Mouse (Mus musculus) CH12.LX (cell line): ENCODE measurements at regions not wholly inside any gene's neighbourhood (a gene's known extent, or its start where the extent isn't known, plus 50 kb on each side); places are given as distances from the start of the nearest gene placed in this dataset.

Source experiments
- DNase-seq: peaks from one replicate; pipeline ENCODE4 v3.0.0-alpha.2; 2013; ENCODE audit errors: extremely low read depth
- H3K27ac ChIP-seq: 2 replicates; pipeline ENCODE4 v1.5.1; 2012; ENCODE audit warnings: low read depth, mild to moderate bottlenecking, control low read depth, moderate library complexity; ENCODE audit not compliant: insufficient read depth
- H3K27me3 ChIP-seq: replicated peaks from 2 replicates; pipeline ENCODE3; 2012; ENCODE audit warnings: inconsistent platforms
- H3K36me3 ChIP-seq, 2 experiments: replicated peaks in 1 of 2; 2 replicates each; pipeline versions ENCODE3 to v1.6.1; 2012; ENCODE audit warnings: inconsistent platforms in 1 of 2, low read length in 1 of 2, mild to moderate bottlenecking in 1 of 2, mixed read lengths in 1 of 2, moderate library complexity in 1 of 2; ENCODE audit not compliant: control insufficient read depth in 1 of 2, insufficient read depth in 1 of 2
- H3K4me1 ChIP-seq, 2 experiments: 2 replicates each; pipeline ENCODE4 v1.6.1; 2012; ENCODE audit warnings: inconsistent platforms in 1 of 2, moderate library complexity in 1 of 2; ENCODE audit not compliant: insufficient read depth in 2 of 2, control insufficient read depth in 1 of 2
- H3K4me2 ChIP-seq: 2 replicates; pipeline ENCODE4 v1.6.1; 2012; ENCODE audit warnings: low read depth, mild to moderate bottlenecking, control low read depth; ENCODE audit not compliant: poor library complexity, insufficient read depth, severe bottlenecking
- H3K4me3 ChIP-seq, 3 experiments: fragments of 150-350 bp in 1 of 3; sonication (generic) in 1 of 3; replicated peaks in 1 of 3; 2 replicates each; pipeline versions ENCODE3 to v1.5.1; 2011 to 2012; ENCODE audit warnings: low read depth in 2 of 3, low read length in 2 of 3, mild to moderate bottlenecking in 2 of 3, moderate library complexity in 2 of 3, control low read depth in 1 of 3, improper control_type of control experiment in 1 of 3, inconsistent platforms in 1 of 3, mixed read lengths in 1 of 3; ENCODE audit not compliant: poor library complexity in 1 of 3
- H3K79me2 ChIP-seq: replicated peaks from 2 replicates; pipeline ENCODE4 v1.6.1; 2012; ENCODE audit warnings: mild to moderate bottlenecking, moderate library complexity; ENCODE audit not compliant: control insufficient read depth, poor library complexity, insufficient read depth, severe bottlenecking; ENCODE audit errors: extremely low read depth
- H3K9ac ChIP-seq: 2 replicates; pipeline ENCODE4 v1.6.1; 2012; ENCODE audit warnings: low read depth, mild to moderate bottlenecking, control low read depth, moderate library complexity; ENCODE audit not compliant: insufficient read depth
- H3K9me3 ChIP-seq: replicated peaks from 2 replicates; pipeline ENCODE3; 2012; ENCODE audit warnings: low read length, inconsistent platforms, mixed read lengths
- CHD2 ChIP-seq: IDR thresholded peaks from 2 replicates; pipeline ENCODE4 v1.6.1; 2011; ENCODE audit warnings: low read length, improper control_type of control experiment
- E2F4 ChIP-seq: IDR thresholded peaks from 2 replicates; pipeline ENCODE4 v1.6.1; 2011; ENCODE audit warnings: low read depth, low read length, improper control_type of control experiment; ENCODE audit not compliant: insufficient replicate concordance
- ELF1 ChIP-seq: IDR thresholded peaks from 2 replicates; pipeline ENCODE4 v1.6.1; 2014; ENCODE audit warnings: low read depth, mild to moderate bottlenecking, inconsistent platforms, low read length, improper control_type of control experiment
- JUN ChIP-seq: IDR thresholded peaks from 2 replicates; pipeline ENCODE4 v1.6.1; 2011; ENCODE audit warnings: low read depth, mild to moderate bottlenecking, low read length, improper control_type of control experiment, moderate library complexity; ENCODE audit not compliant: insufficient read depth
- MAZ ChIP-seq: IDR thresholded peaks from 2 replicates; pipeline ENCODE4 v1.6.1; 2012; ENCODE audit warnings: low read depth, mild to moderate bottlenecking, inconsistent platforms, low read length, improper control_type of control experiment, moderate library complexity
- MEF2A ChIP-seq: IDR thresholded peaks from 2 replicates; pipeline ENCODE4 v1.6.1; 2014; ENCODE audit warnings: low read depth, mild to moderate bottlenecking, inconsistent platforms, low read length, improper control_type of control experiment, borderline replicate concordance
- MYC ChIP-seq: IDR thresholded peaks from 2 replicates; pipeline ENCODE4 v1.6.1; 2011; ENCODE audit warnings: low read depth, mild to moderate bottlenecking, improper control_type of control experiment, low read length
- PAX5 ChIP-seq: IDR thresholded peaks from 2 replicates; pipeline ENCODE4 v1.6.1; 2012; ENCODE audit warnings: low read length, inconsistent platforms, mixed read lengths
- SIN3A ChIP-seq: IDR thresholded peaks from 2 replicates; pipeline ENCODE4 v1.6.1; 2012; ENCODE audit warnings: low read length, improper control_type of control experiment, inconsistent platforms
- TCF12 ChIP-seq: IDR thresholded peaks from 2 replicates; pipeline ENCODE4 v1.6.1; 2014; ENCODE audit warnings: low read depth, mild to moderate bottlenecking, inconsistent platforms, low read length, improper control_type of control experiment
- UBTF ChIP-seq: IDR thresholded peaks from 2 replicates; pipeline ENCODE4 v1.6.1; 2012; ENCODE audit warnings: low read depth, mild to moderate bottlenecking, inconsistent platforms, low read length, improper control_type of control experiment, moderate library complexity
- USF1 ChIP-seq: IDR thresholded peaks from 2 replicates; pipeline ENCODE4 v1.6.1; 2014; ENCODE audit warnings: low read depth, mild to moderate bottlenecking, inconsistent platforms, low read length, improper control_type of control experiment
- dilution Hi-C: fragments of 300-500 bp; cut with MboI; formaldehyde crosslinking; loops from 2 replicates; pipeline ENCODE4 v1.14.3; 2020; ENCODE audit warnings: low sequenced_read_pairs; ENCODE audit not compliant: extremely low pct_unique_long_range_greater_than_20kb, extremely low pct_ligation_motif_present
- in situ Hi-C: fragments of 300-500 bp; cut with MboI; formaldehyde crosslinking; loops from 3 replicates; pipeline ENCODE4 v1.14.3; 2019; ENCODE audit warnings: low sequenced_read_pairs, low pct_ligation_motif_present, low pct_unique_long_range_greater_than_20kb, mixed read lengths

DNA sequence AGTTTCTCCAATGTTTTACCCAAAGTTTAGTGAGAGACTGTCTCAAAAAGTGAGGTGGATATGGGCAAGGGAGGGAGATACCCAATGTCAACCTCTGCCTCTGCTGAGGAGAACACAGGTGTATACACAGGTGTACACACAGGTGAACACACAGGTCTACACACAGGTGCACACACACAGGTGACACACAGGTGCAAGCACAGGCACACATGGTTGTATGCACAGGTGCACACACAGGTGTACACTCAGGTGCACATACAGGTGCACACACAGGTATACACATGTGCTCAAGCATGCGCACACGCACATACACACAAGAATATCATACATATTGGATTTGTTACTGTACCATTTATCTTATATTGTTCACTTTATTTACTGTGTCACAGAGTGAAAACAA is 151.1 kb upstream of the Rapgef5 start:
- Histone ChIP-seq H3K4me3 (no peak overlapping the region), H3K27ac (no peak overlapping the region), H3K4me2 (no peak overlapping the region), H3K79me2 (no peaks in the 10 kb centered on the region), H3K36me3 (no peaks in the 10 kb centered on the region), H3K27me3 (peaks cover 1% of the 10 kb centered on the region), H3K4me1 (no peaks in the 10 kb centered on the region; a peak in 1 of 4 replicates)
- in situ Hi-C loops, result no loop called here
- dilution Hi-C loops, result no loop called here
- no peak for TF ChIP-seq ELF1
- TF ChIP-seq, all 38 proteins: peak for 0
- Histone ChIP-seq H3K9me3 (no peaks in the 10 kb centered on the region), H3K9ac (no peak overlapping the region)
- no peak for DNase-seq

- no peak for TF ChIP-seq PAX5
- TF ChIP-seq MEF2A, result no peak
- no peak for TF ChIP-seq UBTF
- no peak for TF ChIP-seq MYC
- no peak for TF ChIP-seq USF1
- no peak for TF ChIP-seq E2F4
- no peak for TF ChIP-seq MAZ
- TF ChIP-seq JUN, result no peak
- TF ChIP-seq TCF12, result no peak
- TF ChIP-seq ELF1, result no peak
- no peak for TF ChIP-seq SIN3A
- peaks cover 1% of the 10 kb centered on the region for H3K27me3 ChIP-seq
- no peaks in the 10 kb centered on the region for H3K36me3 ChIP-seq
- H3K4me2 ChIP-seq, result no peak overlapping the region
- in situ Hi-C loops, result no loop called here
- DNase-seq, result no peak
- no peaks in the 10 kb centered on the region for H3K9me3 ChIP-seq
- no peak overlapping the region for H3K4me3 ChIP-seq
- no peaks in the 10 kb centered on the region; a peak in 1 of 4 replicates for H3K4me1 ChIP-seq
- H3K9ac ChIP-seq, result no peak overlapping the region
- no peaks in the 10 kb centered on the region for H3K79me2 ChIP-seq
- no peak overlapping the region for H3K27ac ChIP-seq
- dilution Hi-C loops, result no loop called here
These were observed 150.4 kb upstream of the Rapgef5 start for GRCm38 (mm10) chr12:117365876-117366275.

GRCm38 (mm10) chr12:117378297-117378887 is 137.9 kb upstream of the Rapgef5 start:
- Histone ChIP-seq H3K27ac (no peak overlapping the region), H3K4me3 (no peak overlapping the region), H3K4me1 (peaks cover 0 to 5% of the 10 kb centered on the region in 2 experiments; a peak in 1 of 4 replicates), H3K27me3 (no peaks in the 10 kb centered on the region), H3K9me3 (peaks cover 4% of the 10 kb centered on the region), H3K79me2 (no peaks in the 10 kb centered on the region), H3K9ac (no peak overlapping the region), H3K36me3 (no peaks in the 10 kb centered on the region), H3K4me2 (peak overlapping the region; percentile 55)
- dilution Hi-C loops (no loop called here), in situ Hi-C loops (no loop called here)
- no peak for TF ChIP-seq CHD2
- DNase-seq, result no peak
